Mouse (Mus musculus) layer of hippocampus, adult 9-10 months (tissue): ENCODE measurements around the gene Scube2.

Source experiments
- DNase-seq: peaks from one replicate; pipeline ENCODE4 v3.0.0; 2022; ENCODE audit warnings: low spot score

The Scube2 gene

GRCm38 (mm10) chr7:109865370-109866229, at the start of gene Scube2:
Gene Scube2 (minus strand): TSS chr7:109865679.
- no peak for DNase-seq

GRCm38 (mm10) chr7:109906165-109906564, 40.7 kb upstream of the Scube2 start:
- DNase-seq: no peak

- DNase-seq: no peak
These were observed 35.4 kb upstream of the Scube2 start for GRCm38 (mm10) chr7:109900921-109901320.

- no peak for DNase-seq
These were observed 33.4 kb upstream of the Scube2 start for GRCm38 (mm10) chr7:109898911-109899310.

GRCm38 (mm10) chr7:109892530-109892929, 27.1 kb upstream of the Scube2 start:
- peak; percentile 36 for DNase-seq

GRCm38 (mm10) chr7:109891786-109892185, 26.3 kb upstream of the Scube2 start:
- DNase-seq: no peak

GRCm38 (mm10) chr7:109890256-109890655, 24.8 kb upstream of the Scube2 start:
- no peak for DNase-seq

GRCm38 (mm10) chr7:109889300-109889699, 23.8 kb upstream of the Scube2 start:
- DNase-seq: no peak

GRCm38 (mm10) chr7:109886249-109886648, 20.8 kb upstream of the Scube2 start:
- no peak for DNase-seq

- DNase-seq: no peak
These were observed 17.1 kb upstream of the Scube2 start for GRCm38 (mm10) chr7:109882574-109882973.

GRCm38 (mm10) chr7:109881561-109882099, 16.2 kb upstream of the Scube2 start:
- no peak for DNase-seq

GRCm38 (mm10) chr7:109879158-109879557, 13.7 kb upstream of the Scube2 start:
- no peak for DNase-seq

- no peak for DNase-seq
These were observed 10.6 kb upstream of the Scube2 start for GRCm38 (mm10) chr7:109876085-109876484.

GRCm38 (mm10) chr7:109875598-109875997, 10.1 kb upstream of the Scube2 start:
- DNase-seq: no peak

GRCm38 (mm10) chr7:109875033-109875432, 9.6 kb upstream of the Scube2 start:
- no peak for DNase-seq

GRCm38 (mm10) chr7:109873170-109873569, 7.7 kb upstream of the Scube2 start:
- DNase-seq: no peak

GRCm38 (mm10) chr7:109871232-109871631, 5.8 kb upstream of the Scube2 start:
- no peak for DNase-seq

- no peak for DNase-seq
These were observed 3.0 kb upstream of the Scube2 start for GRCm38 (mm10) chr7:109868498-109868897.

- no peak for DNase-seq
These were observed 1.2 kb upstream of the Scube2 start for GRCm38 (mm10) chr7:109866643-109867042.

- DNase-seq: no peak
These were observed 1.9 kb downstream of the Scube2 start for GRCm38 (mm10) chr7:109863561-109863960.

- DNase-seq: no peak
These were observed 5.3 kb downstream of the Scube2 start for GRCm38 (mm10) chr7:109860162-109860561.

- DNase-seq: no peak
These were observed 6.1 kb downstream of the Scube2 start for GRCm38 (mm10) chr7:109859354-109859753.

GRCm38 (mm10) chr7:109852752-109853212, 12.7 kb downstream of the Scube2 start:
- no peak for DNase-seq
